Mouse (Mus musculus) spleen, postnatal 14 days (tissue): Measurements from ENCODE around the gene Rab40c.
"Not testable (repeated sequence)": the region's sequence is repeated elsewhere in the genome, so short reads cannot be mapped to it uniquely, and the experiment has no call there.

Experiments
- DNase-seq, 2 experiments: peaks; one replicate each; pipeline ENCODE4 v3.0.0; 2021 to 2022; ENCODE audit warnings: low spot score in 2 of 2

The Rab40c gene

GRCm38 (mm10) chr17:25875171-25876136 is 44.1 kb downstream of the Rab40c start:
- peak; percentile 78 to 83 for DNase-seq

- DNase-seq, result peak; percentile 92 to 96
Measured at GRCm38 (mm10) chr17:25874721-25875170, 44.8 kb downstream of the Rab40c start, which contains the start of gene Mettl26. Gene Mettl26, plus strand, starts transcription at chr17:25875074.

GRCm38 (mm10) chr17:25874148-25874720 is 45.3 kb downstream of the Rab40c start:
- DNase-seq, result no peak

- DNase-seq, result no peak
Measured at GRCm38 (mm10) chr17:25873405-25874147, 46.0 kb downstream of the Rab40c start.

GRCm38 (mm10) chr17:25872676-25873075 is 46.9 kb downstream of the Rab40c start:
- no peak for DNase-seq

GRCm38 (mm10) chr17:25871566-25871965 is 48.0 kb downstream of the Rab40c start:
- not testable (repeated sequence) for DNase-seq

- no peak for DNase-seq
Measured at GRCm38 (mm10) chr17:25869954-25870353, 49.6 kb downstream of the Rab40c start.

- DNase-seq, result no peak
Measured at GRCm38 (mm10) chr17:25869498-25869897, 50.0 kb downstream of the Rab40c start.

- peak; percentile 44 to 45 for DNase-seq
Measured at GRCm38 (mm10) chr17:25868601-25869191, 50.8 kb downstream of the Rab40c start, which contains the start of gene Mcrip2. Gene Mcrip2, minus strand, starts transcription at chr17:25868764.

- no peak for DNase-seq
Measured at GRCm38 (mm10) chr17:25867836-25868600, 51.5 kb downstream of the Rab40c start.

- no peak for DNase-seq
Measured at GRCm38 (mm10) chr17:25867509-25867835, 52.1 kb downstream of the Rab40c start.

- no peak for DNase-seq
Measured at GRCm38 (mm10) chr17:25866172-25866571, 53.4 kb downstream of the Rab40c start.

GRCm38 (mm10) chr17:25865288-25865687 is 54.2 kb downstream of the Rab40c start:
- DNase-seq, result no peak

- no peak for DNase-seq
Measured at GRCm38 (mm10) chr17:25864311-25864710, 55.2 kb downstream of the Rab40c start.

GRCm38 (mm10) chr17:25863681-25864080 is 55.8 kb downstream of the Rab40c start:
- no peak for DNase-seq

- DNase-seq, result no peak
Measured at GRCm38 (mm10) chr17:25861704-25862612, 57.6 kb downstream of the Rab40c start.

- peak; percentile 75 to 86 for DNase-seq
Measured at GRCm38 (mm10) chr17:25860832-25861703, 58.5 kb downstream of the Rab40c start, which contains the start of gene Wdr90. Gene Wdr90, minus strand, starts transcription at chr17:25861501.

- DNase-seq, result no peak
Measured at GRCm38 (mm10) chr17:25860229-25860628, 59.3 kb downstream of the Rab40c start.
